Mouse (Mus musculus) E14TG2a.4 (cell line): ENCODE measurements around the gene Zfp27.
A peak's percentile ranks its signal among the peaks of the same experiment; 100 is the strongest.

Experiments
- H3K27me3 ChIP-seq: 2 replicates; pipeline ENCODE4 v1.6.1; 2014; ENCODE audit warnings: low read length, control low read depth; ENCODE audit not compliant: insufficient read depth
- H3K36me3 ChIP-seq: 2 replicates; pipeline ENCODE4 v1.6.1; 2014; ENCODE audit warnings: low read length, control low read depth; ENCODE audit not compliant: insufficient read depth
- H3K4me1 ChIP-seq: replicated peaks from 2 replicates; pipeline ENCODE4 v1.6.1; 2014; ENCODE audit warnings: low read depth, low read length, control low read depth
- H3K4me3 ChIP-seq: replicated peaks from 2 replicates; pipeline ENCODE4 v1.5.1; 2014; ENCODE audit warnings: mild to moderate bottlenecking, low read length
- H3K9me3 ChIP-seq: 2 replicates; pipeline ENCODE4 v1.6.1; 2014; ENCODE audit warnings: low read length, control low read depth
- CTCF ChIP-seq: conservative IDR thresholded peaks from 2 replicates; pipeline ENCODE4 v1.5.1; 2014; ENCODE audit warnings: low read length
- NANOG ChIP-seq: IDR thresholded peaks from 2 replicates; pipeline ENCODE4 v1.6.1; 2014; ENCODE audit warnings: borderline replicate concordance, low read length, mixed read lengths
- POU5F1 ChIP-seq: IDR thresholded peaks from 2 replicates; pipeline ENCODE4 v1.6.1; 2014; ENCODE audit warnings: low read length, borderline replicate concordance

Zfp27 gene

DNA sequence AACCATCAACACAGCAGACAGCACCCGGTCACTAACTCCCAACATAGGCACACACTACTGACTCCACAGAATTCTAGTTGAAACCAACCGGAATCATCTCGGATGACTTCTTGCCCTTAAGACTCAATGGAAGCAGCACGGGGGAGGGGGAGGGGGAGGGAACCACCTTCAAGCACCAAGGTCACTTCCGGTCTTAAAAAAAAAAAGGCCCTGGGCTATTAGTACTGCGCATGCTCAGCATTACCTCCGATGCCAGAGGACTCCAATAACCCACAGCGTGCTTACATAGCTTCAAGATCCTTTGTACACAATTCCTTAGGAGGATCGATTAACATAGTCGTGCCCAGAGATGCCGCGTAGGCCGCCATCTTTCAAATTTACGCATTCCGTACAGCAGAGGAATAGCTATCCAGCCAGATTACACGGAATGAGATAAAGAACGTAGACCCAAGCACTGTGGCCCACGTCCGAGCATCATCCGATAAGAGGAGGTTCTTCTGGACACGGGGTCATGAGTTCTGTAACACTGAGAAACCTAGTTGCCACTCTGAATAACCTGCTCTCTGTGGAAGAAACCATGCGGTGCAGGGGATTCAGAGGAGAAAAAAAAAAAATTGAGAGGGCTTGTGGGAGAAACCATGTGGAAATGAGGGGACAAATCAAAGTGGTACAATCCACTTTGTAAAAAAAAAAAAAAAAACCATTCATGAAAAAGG lies at the start of gene Zfp27:
Zfp27 (minus strand) TSS at position 607 of the 716 bp plus-strand sequence.
- no peaks in the 10 kb centered on the region for H3K9me3 ChIP-seq
- H3K4me1 ChIP-seq = peaks cover 64% of the 10 kb centered on the region
- no peak for TF ChIP-seq CTCF
- TF ChIP-seq NANOG = no peak
- no peak for TF ChIP-seq POU5F1
- peaks cover 4% of the 10 kb centered on the region; the same call in 1 of the 2 replicates for H3K36me3 ChIP-seq
- no peaks in the 10 kb centered on the region for H3K27me3 ChIP-seq
- H3K4me3 ChIP-seq = peak within 1 kb of the TSS; percentile 81

DNA sequence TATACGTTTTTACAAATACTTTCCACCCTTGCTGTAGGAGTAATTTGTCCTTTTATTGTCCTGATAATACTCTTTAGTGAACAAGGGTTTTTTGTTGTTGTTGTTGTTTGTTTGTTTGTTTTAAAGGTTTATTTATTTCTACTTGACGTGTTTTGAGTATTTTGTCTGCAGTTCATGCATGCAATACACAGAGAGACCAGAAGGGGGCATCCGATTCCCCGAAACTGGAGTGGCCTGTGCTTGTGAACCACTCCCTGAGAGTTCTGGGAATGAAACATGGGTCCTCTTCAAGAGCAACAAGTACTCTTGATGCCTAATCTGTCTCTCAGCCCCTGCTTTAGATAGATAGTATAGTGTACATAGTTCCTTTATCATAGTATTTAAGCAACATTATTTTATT lies 48.4 kb upstream of the Zfp27 start:
- H3K27me3 ChIP-seq = no peaks in the 10 kb centered on the region
- H3K4me3 ChIP-seq = peak overlapping the region; percentile 85; the same call in 1 of the 2 replicates
- H3K4me1 ChIP-seq = peaks cover 13% of the 10 kb centered on the region
- no peaks in the 10 kb centered on the region for H3K9me3 ChIP-seq
- TF ChIP-seq CTCF = peak; percentile 95
- no peak for TF ChIP-seq POU5F1
- H3K36me3 ChIP-seq = peaks cover 11% of the 10 kb centered on the region; the same call in 1 of the 2 replicates

DNA sequence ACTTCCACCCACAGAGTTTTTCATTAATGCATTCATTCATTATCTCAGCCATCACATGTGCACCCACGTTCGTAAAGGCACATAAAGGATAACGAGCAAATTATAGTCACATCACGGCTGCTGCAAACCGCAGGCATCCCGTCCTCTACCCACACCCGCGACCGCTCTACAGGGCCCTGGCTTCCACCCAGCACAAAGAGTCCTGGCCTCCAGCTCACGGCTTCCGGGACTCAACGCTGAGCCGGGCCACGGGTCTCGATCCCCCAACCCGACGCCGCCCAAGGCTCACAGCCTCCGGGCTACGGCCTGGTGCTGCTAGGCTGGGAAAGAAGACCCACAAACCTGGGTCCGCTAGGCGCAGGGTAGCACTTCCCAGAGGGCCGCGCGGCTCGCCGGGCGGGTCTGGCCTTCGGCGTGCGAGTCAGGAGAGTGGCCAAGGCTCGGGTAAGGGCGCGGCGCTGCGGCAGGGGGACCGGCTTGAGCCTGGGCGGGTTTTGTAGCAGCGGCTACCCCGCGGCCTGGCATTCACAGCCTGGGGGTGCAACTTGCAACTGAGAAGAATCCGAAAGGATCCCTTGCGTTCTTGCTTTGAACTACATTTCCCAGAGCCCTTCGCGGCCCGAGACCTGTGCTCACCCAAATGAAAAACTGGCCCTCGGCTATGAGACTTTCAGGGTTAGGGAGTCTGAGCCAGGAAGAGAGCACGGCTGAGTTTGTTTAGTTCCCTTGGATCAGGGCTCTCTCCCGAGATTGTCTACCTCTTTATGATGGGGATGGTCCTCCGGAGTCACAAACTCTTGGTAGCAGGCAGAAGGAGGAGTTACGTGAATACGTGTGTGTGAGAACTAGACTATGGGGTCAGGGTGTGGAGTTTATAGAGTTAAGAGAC lies 47.4 kb upstream of the Zfp27 start, which contains the start of gene Zfp74:
Zfp74 (minus strand) TSS at position 577 of the 889 bp plus-strand sequence.
- Histone ChIP-seq H3K9me3 (no peaks in the 10 kb centered on the region), H3K4me3 (peak within 1 kb of the TSS; percentile 85), H3K36me3 (peaks cover 15% of the 10 kb centered on the region; the same call in 1 of the 2 replicates), H3K27me3 (no peaks in the 10 kb centered on the region), H3K4me1 (peaks cover 13% of the 10 kb centered on the region)
- TF ChIP-seq POU5F1 (no peak), NANOG (no peak), CTCF (no peak)

DNA sequence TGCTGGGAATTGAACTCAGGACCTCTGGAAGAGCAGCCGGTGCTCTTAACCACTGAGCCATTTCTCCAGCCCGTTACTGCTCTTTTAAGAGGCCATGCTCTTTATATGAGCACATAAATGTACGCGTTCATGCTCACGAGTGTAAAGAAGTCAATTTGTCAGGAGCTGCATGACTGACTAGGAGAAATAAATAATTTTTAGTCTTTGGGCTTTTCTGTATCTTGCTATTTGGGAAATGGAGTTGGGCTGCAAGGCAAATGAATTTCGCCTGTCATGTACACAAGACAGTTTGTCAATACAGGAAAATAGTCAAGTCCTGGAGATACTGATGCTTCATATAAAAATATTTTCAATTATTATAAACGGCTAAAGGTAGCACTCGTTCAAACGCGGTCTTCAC lies 46.7 kb upstream of the Zfp27 start:
- no peak for TF ChIP-seq NANOG
- no peak for TF ChIP-seq CTCF
- no peak for TF ChIP-seq POU5F1
- H3K27me3 ChIP-seq = no peaks in the 10 kb centered on the region
- peaks cover 18% of the 10 kb centered on the region; the same call in 1 of the 2 replicates for H3K36me3 ChIP-seq
- H3K4me1 ChIP-seq = peaks cover 13% of the 10 kb centered on the region
- H3K9me3 ChIP-seq = no peaks in the 10 kb centered on the region
- H3K4me3 ChIP-seq = peak overlapping the region; percentile 85

DNA sequence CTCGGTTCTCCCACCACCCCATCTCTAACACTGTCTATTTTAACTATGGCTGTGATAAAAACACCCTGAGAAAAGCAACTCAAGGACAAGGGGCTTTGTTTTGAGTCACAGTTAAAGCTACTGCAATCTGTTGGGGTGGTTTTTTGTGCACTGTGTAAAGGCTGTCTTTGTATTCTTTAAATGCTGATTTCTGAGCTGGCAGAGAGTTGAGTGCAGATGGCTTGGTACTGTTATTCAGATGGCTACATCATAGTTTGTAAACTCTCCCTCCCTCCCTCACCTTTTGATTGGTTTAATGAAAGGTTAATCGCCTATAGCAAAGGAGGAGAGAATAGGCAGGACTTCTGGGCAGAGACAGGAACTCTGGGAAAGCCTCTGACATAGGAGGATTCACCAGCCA lies 37.8 kb upstream of the Zfp27 start:
- H3K27me3 ChIP-seq = no peaks in the 10 kb centered on the region
- H3K4me1 ChIP-seq = peaks cover 56% of the 10 kb centered on the region
- TF ChIP-seq POU5F1 (no peak), NANOG (peak; percentile 90), CTCF (no peak)
- H3K36me3 ChIP-seq = peaks cover 33% of the 10 kb centered on the region
- H3K4me3 ChIP-seq = peak overlapping the region; percentile 75
- no peaks in the 10 kb centered on the region for H3K9me3 ChIP-seq

DNA sequence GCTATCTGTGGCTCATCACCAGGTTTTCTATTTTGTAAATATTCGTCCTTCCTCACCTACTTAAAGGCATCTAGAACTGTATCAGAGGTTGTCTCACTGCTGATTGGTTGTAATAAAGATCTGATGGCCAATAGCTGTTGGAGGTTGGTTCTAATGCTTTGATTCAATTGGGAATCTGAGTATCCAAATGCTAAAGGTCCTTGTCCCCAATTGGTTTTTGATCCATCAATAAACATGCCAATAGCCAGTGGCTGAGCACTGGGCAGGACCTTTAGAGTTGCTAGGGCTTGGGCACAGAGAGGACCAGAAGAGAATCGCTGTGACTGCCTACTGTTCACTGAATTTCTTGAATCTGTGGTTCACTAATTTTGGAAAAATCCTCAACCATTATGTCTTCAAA lies 37.3 kb upstream of the Zfp27 start:
- no peaks in the 10 kb centered on the region for H3K27me3 ChIP-seq
- TF ChIP-seq POU5F1 (no peak), CTCF (no peak), NANOG (no peak)
- no peaks in the 10 kb centered on the region for H3K9me3 ChIP-seq
- peak overlapping the region; percentile 75 for H3K4me3 ChIP-seq
- peaks cover 31% of the 10 kb centered on the region for H3K36me3 ChIP-seq
- peaks cover 56% of the 10 kb centered on the region for H3K4me1 ChIP-seq

DNA sequence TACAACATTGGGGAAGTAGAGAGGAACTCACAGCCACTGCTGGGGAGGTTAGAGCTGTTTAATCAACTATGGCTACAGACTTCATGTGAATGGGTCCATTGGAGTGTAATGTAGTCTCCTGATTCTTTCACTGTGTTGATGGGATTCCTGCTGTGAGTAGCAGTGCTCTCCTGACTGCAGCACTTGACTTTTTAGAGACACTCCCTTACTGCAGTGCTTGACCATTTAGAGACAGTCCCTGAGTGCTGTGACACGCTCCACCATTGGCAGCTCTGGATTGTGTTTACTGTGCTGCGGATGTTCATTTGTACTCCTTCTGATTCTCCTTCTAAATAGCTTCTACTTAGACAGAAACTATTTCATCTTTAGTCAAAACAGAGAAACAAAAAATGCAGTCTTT lies 36.4 kb upstream of the Zfp27 start:
- Histone ChIP-seq H3K4me1 (peaks cover 56% of the 10 kb centered on the region), H3K27me3 (no peaks in the 10 kb centered on the region), H3K9me3 (no peaks in the 10 kb centered on the region), H3K36me3 (peaks cover 30% of the 10 kb centered on the region), H3K4me3 (peak overlapping the region; percentile 75)
- TF ChIP-seq CTCF (no peak), NANOG (peak; percentile 81; the same call in 1 of the 2 replicates), POU5F1 (no peak)

DNA sequence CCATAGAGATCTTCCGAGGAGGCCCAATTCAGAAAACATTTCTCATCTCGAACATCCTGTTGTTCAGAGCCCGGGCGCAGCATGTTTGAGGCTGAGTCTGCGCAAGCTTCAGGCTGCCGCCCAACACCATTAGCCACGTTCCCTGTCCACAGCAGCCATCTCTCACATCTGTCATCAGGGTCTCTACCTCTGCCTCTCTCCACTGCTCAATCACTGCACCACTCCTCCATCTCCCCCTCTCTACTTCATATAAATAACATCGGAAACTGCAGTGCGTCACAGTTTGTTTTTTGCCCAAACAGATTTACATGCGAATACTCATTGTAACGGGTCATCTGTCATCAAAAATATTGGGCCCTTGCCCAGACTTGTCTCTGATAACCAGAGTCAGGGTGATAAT lies 34.7 kb upstream of the Zfp27 start:
- TF ChIP-seq NANOG (no peak), CTCF (no peak), POU5F1 (no peak)
- H3K27me3 ChIP-seq = no peaks in the 10 kb centered on the region
- peak overlapping the region; percentile 75 for H3K4me3 ChIP-seq
- peaks cover 48% of the 10 kb centered on the region for H3K36me3 ChIP-seq
- peaks cover 56% of the 10 kb centered on the region for H3K4me1 ChIP-seq
- no peaks in the 10 kb centered on the region for H3K9me3 ChIP-seq
